Mouse (Mus musculus) liver, postnatal 0 days (tissue): Measurements from ENCODE around the gene Pif1.

ENCODE experiments used
- CTCF ChIP-seq: sonication (generic); IDR thresholded peaks from 2 replicates; pipeline ENCODE4 v1.5.1; 2016; ENCODE audit warnings: antibody characterized with exemption, low read depth
- EP300 ChIP-seq: IDR thresholded peaks from 2 replicates; pipeline ENCODE4 v1.6.1; 2016; ENCODE audit warnings: antibody characterized with exemption, low read depth, mild to moderate bottlenecking

DNA sequence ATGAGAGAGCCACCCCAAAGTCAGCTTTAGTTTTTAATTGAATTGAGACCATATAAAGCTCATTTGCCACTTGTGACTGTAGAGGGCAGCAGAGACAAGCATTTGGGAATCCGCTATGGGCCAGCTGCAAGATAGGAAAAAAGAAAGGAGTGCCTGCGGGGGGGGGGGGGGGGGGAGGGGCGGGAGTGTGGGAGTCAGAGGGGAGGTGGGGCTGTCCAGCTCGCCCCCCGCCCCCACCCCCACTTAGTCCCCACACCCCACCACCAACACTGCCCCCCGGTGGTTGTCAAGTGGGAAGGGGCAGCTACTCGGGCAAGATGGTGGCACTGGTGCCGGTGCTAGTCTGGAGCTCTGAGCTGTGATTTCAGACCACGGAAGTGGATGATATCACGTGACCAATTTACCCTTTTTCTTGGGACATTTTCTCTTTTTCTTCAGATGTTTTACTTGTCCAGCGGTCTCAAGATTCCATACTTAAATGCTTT, 11.8 kb downstream of the Pif1 start:
- peak; percentile 68 for TF ChIP-seq CTCF
- TF ChIP-seq EP300 = no peak
